8 mouse cellular contexts compared by ENCODE assay signal in genomic region chr9:57943067-57943466, GRCm38 (mm10). TPM values are rescaled to one million over a fixed set of nuclear protein-coding genes. Genes with fewer than 3 reads are reported as not detected.
DNase-seq lines count a peak whose midpoint lies in the region; ATAC-seq and TF ChIP-seq lines count a peak whose summit lies in the region.

No protein-coding gene starts in this region.

- 43% methylated on average over 2 of the region's 2 CpGs for WGBS in forebrain, embryonic 12.5 days
- 40% methylated on average over 2 of the region's 2 CpGs for WGBS in forebrain, embryonic 11.5 days
- WGBS in kidney, embryonic 16.5 days: 25% methylated on average over 2 of the region's 2 CpGs
- 46% methylated on average over 2 of the region's 2 CpGs for WGBS in kidney, embryonic 14.5 days
- WGBS in forebrain, postnatal 0 days: 39% methylated on average over 2 of the region's 2 CpGs

- no peak for TF ChIP-seq CTCF in forebrain, postnatal 0 days (IDR thresholded peaks at IDR 0.05; ENCODE audit: low read depth)

- no peak overlapping the region for H3K27ac ChIP-seq in forebrain, embryonic 12.5 days
- H3K27ac ChIP-seq in forebrain, embryonic 11.5 days (ENCODE audit: low read depth, low read length): no peak overlapping the region
- no peak overlapping the region for H3K27ac ChIP-seq in kidney, embryonic 16.5 days (ENCODE audit: low read length)
- no peak overlapping the region for H3K27ac ChIP-seq in kidney, embryonic 14.5 days (ENCODE audit: low read depth, low read length)
- H3K27ac ChIP-seq in forebrain, postnatal 0 days (ENCODE audit: low read depth, low read length): no peak overlapping the region

- H3K4me2 ChIP-seq in forebrain, embryonic 12.5 days: no peak overlapping the region
- no peak overlapping the region for H3K4me2 ChIP-seq in forebrain, embryonic 11.5 days (ENCODE audit: low read depth, low read length, severe bottlenecking)
- H3K4me2 ChIP-seq in kidney, embryonic 16.5 days (replicated peaks; ENCODE audit: low read depth, low read length): no peak overlapping the region
- no peak overlapping the region for H3K4me2 ChIP-seq in kidney, embryonic 14.5 days (replicated peaks; ENCODE audit: low read depth, low read length)
- peak overlapping the region; percentile 63 for H3K4me2 ChIP-seq in forebrain, postnatal 0 days (ENCODE audit: low read depth)

- no peak overlapping the region for H3K4me3 ChIP-seq in forebrain, embryonic 12.5 days (replicated peaks)
- H3K4me3 ChIP-seq in forebrain, embryonic 11.5 days (ENCODE audit: low read depth, low read length): no peak overlapping the region
- H3K4me3 ChIP-seq in kidney, embryonic 16.5 days (ENCODE audit: low read length): no peak overlapping the region
- no peak overlapping the region for H3K4me3 ChIP-seq in kidney, embryonic 14.5 days (ENCODE audit: low read length)
- peak overlapping the region; percentile 93; the same call in 1 of the 2 replicates for H3K4me3 ChIP-seq in forebrain, postnatal 0 days (ENCODE audit: low read depth, low read length)

- H3K9me3 ChIP-seq in forebrain, embryonic 12.5 days: no peaks in the 10 kb centered on the region
- no peaks in the 10 kb centered on the region for H3K9me3 ChIP-seq in forebrain, embryonic 11.5 days (ENCODE audit: control insufficient read depth, low read length)
- no peaks in the 10 kb centered on the region for H3K9me3 ChIP-seq in kidney, embryonic 16.5 days (ENCODE audit: low read length)
- no peaks in the 10 kb centered on the region for H3K9me3 ChIP-seq in kidney, embryonic 14.5 days (ENCODE audit: control insufficient read depth, low read length)
- H3K9me3 ChIP-seq in forebrain, postnatal 0 days (ENCODE audit: low read length): no peaks in the 10 kb centered on the region

- peaks cover 65% of the 10 kb centered on the region for H3K27me3 ChIP-seq in forebrain, embryonic 12.5 days
- peaks cover 22% of the 10 kb centered on the region for H3K27me3 ChIP-seq in forebrain, embryonic 11.5 days (ENCODE audit: control insufficient read depth, insufficient read depth, low read length)
- H3K27me3 ChIP-seq in kidney, embryonic 16.5 days (ENCODE audit: insufficient read depth, low read length): peaks cover 36% of the 10 kb centered on the region
- H3K27me3 ChIP-seq in kidney, embryonic 14.5 days (ENCODE audit: control insufficient read depth, insufficient read depth, low read length): peaks cover 37% of the 10 kb centered on the region
- H3K27me3 ChIP-seq in forebrain, postnatal 0 days (ENCODE audit: insufficient read depth, low read length): no peaks in the 10 kb centered on the region

- peaks cover 39% of the 10 kb centered on the region for H3K4me1 ChIP-seq in forebrain, embryonic 12.5 days
- peaks cover 13% of the 10 kb centered on the region for H3K4me1 ChIP-seq in forebrain, embryonic 11.5 days (replicated peaks; ENCODE audit: control insufficient read depth, insufficient read depth, low read length)
- H3K4me1 ChIP-seq in kidney, embryonic 16.5 days (ENCODE audit: insufficient read depth, low read length): peaks cover 23% of the 10 kb centered on the region
- H3K4me1 ChIP-seq in kidney, embryonic 14.5 days (ENCODE audit: control insufficient read depth, insufficient read depth, low read length): peaks cover 14% of the 10 kb centered on the region
- peaks cover 23% of the 10 kb centered on the region for H3K4me1 ChIP-seq in forebrain, postnatal 0 days (ENCODE audit: insufficient read depth)

- 0 out of 2 replicates have a peak overlapping the region, but pooled peaks have one; percentile 4 for H3K9ac ChIP-seq in forebrain, embryonic 12.5 days
- no peak overlapping the region for H3K9ac ChIP-seq in forebrain, embryonic 11.5 days (ENCODE audit: low read length)
- H3K9ac ChIP-seq in kidney, embryonic 16.5 days (replicated peaks; ENCODE audit: low read length): 0 out of 2 replicates have a peak overlapping the region, but pooled peaks have one; percentile 6
- H3K9ac ChIP-seq in kidney, embryonic 14.5 days (ENCODE audit: low read depth, low read length): no peak overlapping the region
- no peak overlapping the region for H3K9ac ChIP-seq in forebrain, postnatal 0 days

- no peak for DNase-seq in forebrain, embryonic 11.5 days (ENCODE audit: low spot score)
- peak; percentile 58 for DNase-seq in A20 (ENCODE audit: low read depth, low spot score)
- no peak for DNase-seq in forebrain, postnatal 0 days
- DNase-seq in yolk sac, embryonic 10.5 days (ENCODE audit: low spot score): no peak
- DNase-seq in liver: no peak

- no peak for ATAC-seq in forebrain, embryonic 12.5 days (ENCODE audit: low FRiP score)
- no peak for ATAC-seq in forebrain, embryonic 11.5 days (replicated peaks; ENCODE audit: low FRiP score)
- no peak for ATAC-seq in kidney, embryonic 16.5 days (ENCODE audit: low FRiP score, low TSS enrichment)
- ATAC-seq in kidney, embryonic 14.5 days (ENCODE audit: low FRiP score, low TSS enrichment): no peak
- no peak for ATAC-seq in forebrain, postnatal 0 days

- no peaks in the 10 kb centered on the region for H3K36me3 ChIP-seq in forebrain, embryonic 12.5 days (replicated peaks)
- H3K36me3 ChIP-seq in forebrain, embryonic 11.5 days (ENCODE audit: control insufficient read depth, insufficient read depth, low read length): no peaks in the 10 kb centered on the region
- no peaks in the 10 kb centered on the region for H3K36me3 ChIP-seq in kidney, embryonic 16.5 days (ENCODE audit: insufficient read depth, low read length)
- no peaks in the 10 kb centered on the region for H3K36me3 ChIP-seq in kidney, embryonic 14.5 days (ENCODE audit: control insufficient read depth, insufficient read depth, low read length)
- no peaks in the 10 kb centered on the region; the same call in 1 of the 2 replicates for H3K36me3 ChIP-seq in forebrain, postnatal 0 days (ENCODE audit: insufficient read depth)

RNA-seq across cellular contexts. Expression of gene Sema7a, which starts 3.2 kb away (rescaled TPM):
- 0.43 and 1.4 TPM in 2 replicates for polyA plus RNA-seq in forebrain, embryonic 12.5 days (2016; fragmentation: Nextera tagmentation; extraction: Ambion mirVana)
- 0.52 and 1.3 TPM in 2 replicates for polyA plus RNA-seq in forebrain, embryonic 11.5 days (2014; fragmentation: Nextera tagmentation; extraction: Ambion mirVana)
- polyA plus RNA-seq in kidney, embryonic 16.5 days (2015; fragmentation: Nextera tagmentation; extraction: Ambion mirVana): 0.32 and 0.56 TPM in 2 replicates
- polyA plus RNA-seq in kidney, embryonic 14.5 days (2014; fragmentation: Nextera tagmentation; extraction: Ambion mirVana): 0.93 TPM in 2 replicates
- 27.2 and 43.0 TPM in 2 replicates for total RNA-seq in forebrain, postnatal 0 days (2014; rRNA removed)
- 2.4 and 3.2 TPM in 2 replicates for polyA plus RNA-seq in forebrain, postnatal 0 days (2015; fragmentation: Nextera tagmentation; extraction: Ambion mirVana)

RNA-seq across cellular contexts. Expression of gene Ubl7, which starts 32.3 kb away (rescaled TPM):
- polyA plus RNA-seq in forebrain, embryonic 12.5 days (2016; fragmentation: Nextera tagmentation; extraction: Ambion mirVana): 129 and 138 TPM in 2 replicates
- 114 and 126 TPM in 2 replicates for polyA plus RNA-seq in forebrain, embryonic 11.5 days (2014; fragmentation: Nextera tagmentation; extraction: Ambion mirVana)
- 119 and 128 TPM in 2 replicates for polyA plus RNA-seq in kidney, embryonic 16.5 days (2015; fragmentation: Nextera tagmentation; extraction: Ambion mirVana)
- polyA plus RNA-seq in kidney, embryonic 14.5 days (2014; fragmentation: Nextera tagmentation; extraction: Ambion mirVana): 106 and 108 TPM in 2 replicates
- 81.7 and 92.6 TPM in 2 replicates for total RNA-seq in forebrain, postnatal 0 days (2014; rRNA removed)
- 152 and 155 TPM in 2 replicates for polyA plus RNA-seq in forebrain, postnatal 0 days (2015; fragmentation: Nextera tagmentation; extraction: Ambion mirVana)

Comparison
In these comparisons a context has a peak if more than half of its experiments do, and no peak if none do; other contexts are left out.
1. H3K9ac ChIP-seq: peak in forebrain, embryonic 12.5 days (single experiment) and kidney, embryonic 16.5 days (single experiment); none in forebrain, embryonic 11.5 days (single experiment), kidney, embryonic 14.5 days (single experiment) and forebrain, postnatal 0 days (single experiment).